Mouse (Mus musculus) cerebellum, postnatal 25 days (tissue): Measurements from ENCODE around the gene Med25.

Experiments used
- DNase-seq, 2 experiments: peaks; one replicate each; pipeline ENCODE4 v3.0.0; 2021; ENCODE audit warnings: mixed read lengths in 2 of 2

The Med25 gene

GRCm38 (mm10) chr7:44862434-44862833 lies 30.1 kb downstream of the Med25 start:
- DNase-seq = no peak

GRCm38 (mm10) chr7:44861429-44861816 lies 31.1 kb downstream of the Med25 start:
- no peak for DNase-seq

- DNase-seq = peak; percentile 78 to 85
Observed at GRCm38 (mm10) chr7:44860576-44861428, 31.7 kb downstream of the Med25 start.

GRCm38 (mm10) chr7:44859896-44860295 lies 32.6 kb downstream of the Med25 start:
- peak in 1 of 2 experiments; percentile 54 for DNase-seq

- no peak for DNase-seq
Observed at GRCm38 (mm10) chr7:44857905-44858304, 34.6 kb downstream of the Med25 start.

GRCm38 (mm10) chr7:44857042-44857552 lies 35.4 kb downstream of the Med25 start, which contains the start of gene Pnkp:
Gene Pnkp, plus strand, starts transcription at chr7:44857139.
- peak; percentile 89 to 90 for DNase-seq

GRCm38 (mm10) chr7:44856265-44856916 lies 36.1 kb downstream of the Med25 start:
- DNase-seq = no peak

- peak in 1 of 2 experiments; percentile 57 for DNase-seq
Observed at GRCm38 (mm10) chr7:44855036-44855435, 37.5 kb downstream of the Med25 start.

GRCm38 (mm10) chr7:44854356-44855031 lies 38.0 kb downstream of the Med25 start:
- DNase-seq = peak; percentile 88 to 89

GRCm38 (mm10) chr7:44853596-44854355 lies 38.7 kb downstream of the Med25 start:
- DNase-seq = peak in 1 of 2 experiments; percentile 58

GRCm38 (mm10) chr7:44853065-44853464 lies 39.4 kb downstream of the Med25 start:
- no peak for DNase-seq

GRCm38 (mm10) chr7:44852259-44853027 lies 40.1 kb downstream of the Med25 start:
- no peak for DNase-seq

GRCm38 (mm10) chr7:44851625-44852234 lies 40.8 kb downstream of the Med25 start:
- DNase-seq = no peak

GRCm38 (mm10) chr7:44850789-44851624 lies 41.5 kb downstream of the Med25 start:
- DNase-seq = no peak

- peak; percentile 77 to 88 for DNase-seq
Observed at GRCm38 (mm10) chr7:44850146-44850545, 42.4 kb downstream of the Med25 start.

- DNase-seq = peak; percentile 91 to 93
Observed at GRCm38 (mm10) chr7:44849416-44850111, 42.9 kb downstream of the Med25 start.

GRCm38 (mm10) chr7:44848561-44849415 lies 43.7 kb downstream of the Med25 start, which contains the start of the genes Akt1s1 and Tbc1d17:
Gene Akt1s1, plus strand, starts transcription at chr7:44848991.
Gene Tbc1d17, minus strand, starts transcription at chr7:44849079.
- DNase-seq = peak; percentile 99 to 100

- peak in 1 of 2 experiments; percentile 41 for DNase-seq
Observed at GRCm38 (mm10) chr7:44847772-44848171, 44.7 kb downstream of the Med25 start.
